Mouse (Mus musculus) spleen, postnatal 0 days (tissue): Measurements from ENCODE around the gene Slc25a5. TPM values are rescaled to one million over a fixed set of nuclear protein-coding genes. Genes with fewer than 3 reads are reported as not detected.

Source experiments
- polyA plus RNA-seq: library from polyadenylated mRNA; unstranded; fragments of >200 nt; fragmentation: Nextera tagmentation; extraction: Ambion mirVana; gene quantifications from 2 replicates; pipeline ENCODE4 v1.2.1, GENCODE M21; 2015

Gene Slc25a5
- polyA plus RNA-seq, result 514 and 549 TPM in 2 replicates

DNA sequence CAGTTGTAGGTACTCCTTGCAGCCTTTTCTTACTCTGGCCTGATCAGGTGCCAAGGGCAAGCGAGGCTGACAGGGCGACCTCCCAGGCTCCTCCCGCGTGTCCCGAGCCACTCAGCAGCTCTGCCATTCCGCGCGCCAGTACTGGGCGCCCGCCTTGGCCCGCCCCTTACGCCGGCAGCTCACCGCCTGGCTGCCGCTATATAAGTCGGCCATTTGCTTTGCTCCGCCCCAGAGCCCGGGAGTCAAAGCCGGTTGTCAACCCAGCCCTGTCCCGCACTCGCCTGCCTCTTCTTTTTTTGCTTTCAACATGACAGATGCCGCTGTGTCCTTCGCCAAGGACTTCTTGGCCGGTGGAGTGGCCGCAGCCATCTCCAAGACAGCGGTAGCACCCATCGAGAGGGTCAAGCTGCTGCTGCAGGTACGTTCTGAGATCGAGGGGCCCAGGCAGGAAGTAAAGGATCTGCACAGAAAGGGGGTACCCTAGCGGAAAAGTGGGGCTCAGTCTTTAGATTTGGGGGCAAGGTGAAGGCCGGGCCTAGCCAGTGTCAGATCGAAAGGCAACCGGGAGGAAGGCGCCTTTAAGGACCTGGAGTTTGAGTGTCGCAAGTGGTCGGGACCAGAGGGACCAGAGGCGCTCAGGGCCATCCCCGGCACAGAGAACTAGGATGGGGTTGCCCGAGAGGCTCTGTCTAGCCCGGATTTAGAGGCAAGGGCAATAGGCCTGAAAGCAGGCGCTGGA, at the start of gene Slc25a5:
Slc25a5 (plus strand) TSS at position 228 of the 739 bp plus-strand sequence.

Other genes with a start within 250 kb of the Slc25a5 start
- gene Pgrmc1, start 197.4 kb upstream of the Slc25a5 start, polyA plus RNA-seq, result 83.4 and 90.4 TPM in 2 replicates
- 0.95 and 1.4 TPM in 2 replicates for gene Akap17b, start 150.3 kb upstream of the Slc25a5 start, polyA plus RNA-seq
- gene Slc25a43, start 52.0 kb upstream of the Slc25a5 start, polyA plus RNA-seq, result 1.2 and 1.5 TPM in 2 replicates
- gene Ube2a, start 78.2 kb downstream of the Slc25a5 start, polyA plus RNA-seq, result 132 and 136 TPM in 2 replicates
- gene C330007P06Rik, start 78.5 kb downstream of the Slc25a5 start, polyA plus RNA-seq, result 15.2 and 17.7 TPM in 2 replicates
- 1.5 and 1.8 TPM in 2 replicates for gene Nkrf, start 107.2 kb downstream of the Slc25a5 start, polyA plus RNA-seq
- gene Sept6, start 196.1 kb downstream of the Slc25a5 start, polyA plus RNA-seq, result 7.2 and 8.9 TPM in 2 replicates